Mouse (Mus musculus): ENCODE measurements around the gene Cyp4v3. TPM values are rescaled to one million over a fixed set of nuclear protein-coding genes. Genes with fewer than 3 reads are reported as not detected.

The Cyp4v3 gene
- polyA plus RNA-seq, 1 experiment: 2.9 TPM

GRCm38 (mm10) chr8:45267611-45268391 is 65.2 kb downstream of the Cyp4v3 start:
- WGBS: 78% methylated on average over 4 of the region's 4 CpGs
- TF ChIP-seq CTCF (IDR thresholded peaks at IDR 0.05; ENCODE audit: control insufficient read depth, insufficient read depth, low read length): no peak
- no peak for TF ChIP-seq POLR2A (IDR thresholded peaks at IDR 0.05; ENCODE audit: borderline replicate concordance, control insufficient read depth, low read depth, low read length)
- Histone ChIP-seq H3K4me1 (ENCODE audit: control insufficient read depth, insufficient read depth, low read length) (no peaks in the 10 kb centered on the region), H3K4me3 (replicated peaks; ENCODE audit: control insufficient read depth, low read depth, low read length) (no peak overlapping the region), H3K27ac (ENCODE audit: control insufficient read depth, insufficient read depth, low read depth, low read length, poor library complexity) (no peak overlapping the region)

GRCm38 (mm10) chr8:45266993-45267392 is 66.0 kb downstream of the Cyp4v3 start:
- no peak for TF ChIP-seq CTCF (IDR thresholded peaks at IDR 0.05; ENCODE audit: control insufficient read depth, insufficient read depth, low read length)
- no peak for TF ChIP-seq POLR2A (IDR thresholded peaks at IDR 0.05; ENCODE audit: borderline replicate concordance, control insufficient read depth, low read depth, low read length)
- 78% methylated on average over 8 of the region's 8 CpGs for WGBS
- Histone ChIP-seq H3K27ac (ENCODE audit: control insufficient read depth, insufficient read depth, low read depth, low read length, poor library complexity) (no peak overlapping the region), H3K4me1 (ENCODE audit: control insufficient read depth, insufficient read depth, low read length) (no peaks in the 10 kb centered on the region), H3K4me3 (replicated peaks; ENCODE audit: control insufficient read depth, low read depth, low read length) (no peak overlapping the region)

GRCm38 (mm10) chr8:45264918-45265317 is 68.1 kb downstream of the Cyp4v3 start:
- WGBS: 70% methylated on average over 4 of the region's 4 CpGs
- Histone ChIP-seq H3K4me1 (ENCODE audit: control insufficient read depth, insufficient read depth, low read length) (no peaks in the 10 kb centered on the region), H3K27ac (ENCODE audit: control insufficient read depth, insufficient read depth, low read depth, low read length, poor library complexity) (no peak overlapping the region), H3K4me3 (replicated peaks; ENCODE audit: control insufficient read depth, low read depth, low read length) (no peak overlapping the region)
- TF ChIP-seq POLR2A (IDR thresholded peaks at IDR 0.05; ENCODE audit: borderline replicate concordance, control insufficient read depth, low read depth, low read length) (no peak), CTCF (IDR thresholded peaks at IDR 0.05; ENCODE audit: control insufficient read depth, insufficient read depth, low read length) (no peak)

- Histone ChIP-seq H3K27ac (ENCODE audit: control insufficient read depth, insufficient read depth, low read depth, low read length, poor library complexity) (no peak overlapping the region), H3K4me3 (replicated peaks; ENCODE audit: control insufficient read depth, low read depth, low read length) (no peak overlapping the region), H3K4me1 (ENCODE audit: control insufficient read depth, insufficient read depth, low read length) (no peaks in the 10 kb centered on the region)
- TF ChIP-seq CTCF (IDR thresholded peaks at IDR 0.05; ENCODE audit: control insufficient read depth, insufficient read depth, low read length): no peak
- TF ChIP-seq POLR2A (IDR thresholded peaks at IDR 0.05; ENCODE audit: borderline replicate concordance, control insufficient read depth, low read depth, low read length): no peak
- 71% methylated on average over 3 of the region's 3 CpGs for WGBS
Measured at GRCm38 (mm10) chr8:45262851-45263250, 70.2 kb downstream of the Cyp4v3 start.

- H3K27ac ChIP-seq (ENCODE audit: control insufficient read depth, insufficient read depth, low read depth, low read length, poor library complexity): no peak within 1 kb of the TSS
- no peaks in the 10 kb centered on the region for H3K4me1 ChIP-seq (ENCODE audit: control insufficient read depth, insufficient read depth, low read length)
- no peak within 1 kb of the TSS for H3K4me3 ChIP-seq (replicated peaks; ENCODE audit: control insufficient read depth, low read depth, low read length)
- WGBS: 75% methylated on average over 10 of the region's 10 CpGs
- no peak for TF ChIP-seq POLR2A (IDR thresholded peaks at IDR 0.05; ENCODE audit: borderline replicate concordance, control insufficient read depth, low read depth, low read length)
- TF ChIP-seq CTCF (IDR thresholded peaks at IDR 0.05; ENCODE audit: control insufficient read depth, insufficient read depth, low read length): no peak
Measured at GRCm38 (mm10) chr8:45261920-45262319, 71.1 kb downstream of the Cyp4v3 start, which contains the start of gene F11. TSS of gene F11 (minus strand) at chr8:45262031.

- Histone ChIP-seq H3K27ac (ENCODE audit: control insufficient read depth, insufficient read depth, low read depth, low read length, poor library complexity) (no peak overlapping the region), H3K4me3 (replicated peaks; ENCODE audit: control insufficient read depth, low read depth, low read length) (no peak overlapping the region), H3K4me1 (ENCODE audit: control insufficient read depth, insufficient read depth, low read length) (no peaks in the 10 kb centered on the region)
- WGBS: 64% methylated on average over 8 of the region's 8 CpGs
- TF ChIP-seq POLR2A (IDR thresholded peaks at IDR 0.05; ENCODE audit: borderline replicate concordance, control insufficient read depth, low read depth, low read length) (no peak), CTCF (IDR thresholded peaks at IDR 0.05; ENCODE audit: control insufficient read depth, insufficient read depth, low read length) (no peak)
Measured at GRCm38 (mm10) chr8:45258421-45258820, 74.6 kb downstream of the Cyp4v3 start.

- no peak overlapping the region for H3K4me3 ChIP-seq (replicated peaks; ENCODE audit: control insufficient read depth, low read depth, low read length)
- no peak overlapping the region for H3K27ac ChIP-seq (ENCODE audit: control insufficient read depth, insufficient read depth, low read depth, low read length, poor library complexity)
- TF ChIP-seq CTCF (IDR thresholded peaks at IDR 0.05; ENCODE audit: control insufficient read depth, insufficient read depth, low read length): no peak
- TF ChIP-seq POLR2A (IDR thresholded peaks at IDR 0.05; ENCODE audit: borderline replicate concordance, control insufficient read depth, low read depth, low read length): no peak
- no peaks in the 10 kb centered on the region for H3K4me1 ChIP-seq (ENCODE audit: control insufficient read depth, insufficient read depth, low read length)
- WGBS: 78% methylated on average over 12 of the region's 12 CpGs
Measured at GRCm38 (mm10) chr8:45255040-45255439, 78.0 kb downstream of the Cyp4v3 start.

Other genes with a start within 250 kb of the Cyp4v3 start
- gene F11, start 71.2 kb downstream of the Cyp4v3 start, polyA plus RNA-seq (2011; ENCODE audit: insufficient read depth, insufficient read length, low replicate concordance, missing spikeins): not detected in 2 replicates
- 0.83 and 1.3 TPM in 2 replicates for gene Klkb1, start 38.4 kb downstream of the Cyp4v3 start, polyA plus RNA-seq (2011; ENCODE audit: insufficient read depth, insufficient read length, low replicate concordance, missing spikeins)
- gene Gm45753, start 24.8 kb downstream of the Cyp4v3 start, polyA plus RNA-seq (2011; ENCODE audit: insufficient read depth, insufficient read length, low replicate concordance, missing spikeins): not detected in 2 replicates
- gene Fam149a, start 49.1 kb upstream of the Cyp4v3 start, polyA plus RNA-seq (2011; ENCODE audit: insufficient read depth, insufficient read length, low replicate concordance, missing spikeins): 1.2 and 1.7 TPM in 2 replicates
- gene Tlr3, start 77.9 kb upstream of the Cyp4v3 start, polyA plus RNA-seq (2011; ENCODE audit: insufficient read depth, insufficient read length, low replicate concordance, missing spikeins): 3.0 and 4.2 TPM in 2 replicates
- 4.8 and 6.5 TPM in 2 replicates for gene Sorbs2, start 174.6 kb upstream of the Cyp4v3 start, polyA plus RNA-seq (2011; ENCODE audit: insufficient read depth, insufficient read length, low replicate concordance, missing spikeins)

Measured in bone marrow, adult 2 months (tissue).